Mouse (Mus musculus): ENCODE measurements at regions not wholly inside any gene's neighbourhood (a gene's known extent, or its start where the extent isn't known, plus 50 kb on each side); places are given as distances from the start of the nearest gene placed in this dataset.

DNA sequence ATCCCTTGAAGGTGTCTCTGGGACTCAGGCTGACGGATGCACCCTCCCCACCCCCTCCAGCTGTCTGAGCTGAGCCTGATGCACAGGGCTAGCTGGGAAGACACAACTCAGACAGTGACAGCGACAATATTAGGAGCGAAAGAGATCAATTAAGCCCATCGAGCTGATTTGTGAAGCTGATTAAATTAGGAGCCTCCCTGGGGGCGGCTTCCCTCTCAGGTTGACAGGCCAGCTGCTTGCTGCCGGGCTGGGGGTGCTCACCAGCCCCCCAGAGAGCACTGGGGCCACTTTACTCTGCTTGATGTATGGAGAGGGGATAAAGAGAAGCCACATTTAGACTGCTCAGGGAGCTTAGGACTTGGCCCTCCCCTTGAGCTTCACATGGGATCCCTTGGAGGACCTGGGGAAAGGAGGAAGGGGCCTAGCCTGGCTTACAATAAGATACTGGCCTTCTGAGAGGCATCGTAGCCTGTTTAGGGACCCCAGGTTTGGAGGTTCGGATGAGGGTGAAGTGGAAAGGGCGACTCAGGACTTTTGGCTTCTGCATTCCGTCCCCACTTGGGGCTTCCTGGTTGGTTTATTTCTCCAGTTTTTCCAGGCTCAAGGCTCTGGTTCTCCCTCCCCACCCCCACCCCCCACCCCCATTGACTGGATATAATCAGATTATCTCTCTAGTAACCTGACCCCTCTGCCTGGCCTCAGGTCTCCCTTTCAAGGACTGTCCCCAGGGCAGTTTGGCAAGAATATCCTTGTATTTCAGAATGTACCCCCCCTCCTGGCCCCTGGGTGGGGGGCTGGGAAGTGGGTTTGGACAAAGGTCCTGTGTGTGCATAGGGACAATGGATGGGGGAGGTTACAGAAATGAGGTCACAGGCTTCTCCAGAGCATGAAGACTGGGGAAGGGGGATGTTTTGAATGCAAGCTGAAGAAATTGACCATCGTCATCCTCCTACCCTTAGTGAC is 283.4 kb downstream of the Rps24 start:
- DNase-seq, result no peak

DNA sequence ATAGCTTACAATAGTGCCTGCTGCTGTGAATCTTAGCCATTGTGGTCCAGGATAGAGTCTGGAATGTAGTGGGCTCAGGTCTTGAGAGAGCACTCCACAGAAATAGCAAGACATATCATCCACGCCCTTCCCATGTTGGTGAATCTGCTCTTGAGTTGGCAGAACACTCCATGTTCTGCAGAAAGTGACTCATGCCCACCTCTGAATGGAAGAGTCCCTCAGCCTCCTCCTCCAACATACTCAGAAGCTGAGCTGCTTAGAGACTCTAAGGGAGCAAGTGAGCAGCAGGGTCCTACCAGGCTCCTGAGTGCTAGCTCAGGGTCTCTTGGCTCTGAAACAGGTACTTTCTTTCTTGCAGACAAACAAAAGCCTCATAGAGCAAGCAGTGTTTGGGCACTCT is 284.7 kb downstream of the Rps24 start:
- DNase-seq, result no peak

DNA sequence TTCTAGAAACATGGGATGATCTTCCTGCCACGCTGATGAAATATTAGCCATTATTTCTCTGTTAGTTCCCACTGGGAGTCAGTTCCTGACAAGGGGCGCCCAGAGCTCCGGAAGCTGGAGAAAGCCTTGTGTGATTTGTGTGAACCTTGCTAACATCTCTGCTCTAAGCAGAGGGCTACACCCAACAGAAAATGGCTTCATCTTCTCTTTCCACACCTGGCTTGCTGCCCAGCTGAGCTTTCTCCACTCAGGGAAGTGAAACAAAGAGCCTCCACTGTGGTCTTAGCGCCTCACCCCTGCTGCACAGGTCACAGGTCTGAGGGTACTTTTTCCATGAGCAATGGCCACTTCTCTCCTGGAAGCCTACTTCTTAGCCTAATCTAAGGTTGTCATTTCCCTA is 285.2 kb downstream of the Rps24 start:
- DNase-seq, result peak; percentile 35

DNA sequence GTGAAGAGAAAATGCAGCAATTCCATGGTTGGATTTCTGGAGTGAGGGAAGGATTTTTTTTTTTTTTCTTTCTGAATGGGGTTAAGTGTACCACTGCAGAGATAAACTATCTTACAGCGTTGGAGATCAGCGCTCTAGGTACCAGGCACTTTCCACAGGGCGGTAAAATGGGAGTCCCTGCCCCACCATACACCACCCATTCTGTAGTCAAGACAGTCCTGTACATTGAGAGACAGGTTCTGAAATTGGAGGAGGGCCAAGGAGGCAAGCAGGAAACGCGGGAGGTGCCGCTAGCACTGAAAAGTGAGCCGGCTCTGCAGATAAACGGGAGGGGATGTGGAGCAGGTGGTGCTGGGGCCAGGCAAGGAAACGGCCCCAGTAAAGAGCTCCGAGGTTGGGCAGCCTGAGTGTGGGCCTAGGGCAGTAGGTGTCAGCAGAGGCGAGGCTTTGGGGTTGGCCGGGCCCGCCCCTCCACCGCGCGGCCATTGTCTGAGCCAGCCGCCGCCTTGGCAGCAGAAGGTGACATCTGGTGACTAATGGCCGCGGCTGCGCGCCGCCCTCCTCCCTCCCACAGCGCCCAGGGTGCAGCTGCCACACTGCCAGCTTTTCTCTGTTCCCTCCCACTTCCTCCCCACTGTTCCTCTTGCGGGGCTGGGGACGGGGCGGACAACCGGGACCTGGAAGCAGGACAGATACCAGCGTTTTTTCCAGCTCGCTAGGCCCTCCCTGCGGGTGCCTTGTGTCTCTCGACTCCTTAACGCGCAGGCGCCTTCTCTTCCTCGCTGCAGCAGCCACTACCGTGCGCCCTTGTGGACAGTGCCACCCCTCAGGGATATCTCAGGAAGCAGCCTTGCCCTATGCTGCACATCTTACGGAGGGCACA is 292.1 kb downstream of the Rps24 start:
- peak; percentile 87 for DNase-seq

DNA sequence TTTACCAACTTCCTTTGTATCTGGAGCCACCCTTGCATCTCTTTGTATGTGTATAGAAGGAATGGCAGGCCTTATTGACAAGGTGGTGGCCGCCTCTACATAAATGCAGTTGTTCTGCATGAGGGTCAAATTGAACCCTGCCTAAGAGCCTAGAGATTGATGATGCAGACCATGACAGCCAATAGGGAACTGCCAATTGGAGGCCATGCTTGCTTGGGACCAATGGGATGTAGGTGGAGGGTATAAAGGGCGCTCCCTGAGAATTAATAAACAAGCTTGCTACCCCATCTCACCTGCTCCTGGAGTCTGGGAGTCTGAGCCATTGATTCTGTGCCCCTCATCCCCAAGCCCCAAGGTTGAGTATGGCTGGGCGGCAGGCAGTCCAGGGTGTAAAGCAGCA is 294.7 kb downstream of the Rps24 start:
- DNase-seq, result no peak

DNA sequence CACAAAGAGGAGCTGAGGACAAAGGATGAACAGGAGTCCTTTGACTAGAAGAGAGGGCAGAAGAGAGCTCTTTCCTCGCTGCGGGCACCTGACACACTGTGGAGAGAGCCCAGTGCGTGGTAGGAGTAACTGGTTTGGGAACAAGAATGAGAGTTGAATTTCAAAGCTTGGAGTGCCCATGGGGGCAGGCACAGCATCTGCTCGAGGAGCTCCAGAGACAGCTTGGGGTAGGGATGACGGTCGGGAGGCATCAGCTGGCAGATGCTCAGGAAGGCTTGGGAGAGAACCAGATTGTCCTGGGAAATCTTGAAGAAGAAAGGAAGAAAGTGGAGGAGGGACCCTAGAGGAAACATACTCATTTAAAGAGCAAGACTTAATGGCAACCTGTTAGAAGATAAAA is 297.0 kb downstream of the Rps24 start:
- DNase-seq, result no peak

DNA sequence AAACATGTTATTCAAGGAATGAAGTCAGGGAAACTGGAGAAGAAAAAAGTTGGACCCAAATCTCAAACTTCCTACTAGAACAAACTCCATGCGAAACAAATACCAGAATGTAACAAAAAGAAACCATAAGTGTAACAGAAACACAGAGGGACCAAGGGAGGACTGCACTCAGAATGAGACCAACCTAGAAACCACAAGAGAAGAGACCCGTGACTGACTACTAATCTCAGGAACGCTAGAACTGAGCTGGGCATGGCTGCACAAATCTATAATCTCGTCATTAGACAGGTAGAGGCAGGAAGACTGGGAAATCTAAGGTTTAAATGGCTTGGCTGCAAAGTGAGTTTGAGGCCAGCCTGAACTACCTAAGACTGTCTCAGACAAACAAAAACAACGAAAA is 298.5 kb downstream of the Rps24 start:
- no peak for DNase-seq

DNA sequence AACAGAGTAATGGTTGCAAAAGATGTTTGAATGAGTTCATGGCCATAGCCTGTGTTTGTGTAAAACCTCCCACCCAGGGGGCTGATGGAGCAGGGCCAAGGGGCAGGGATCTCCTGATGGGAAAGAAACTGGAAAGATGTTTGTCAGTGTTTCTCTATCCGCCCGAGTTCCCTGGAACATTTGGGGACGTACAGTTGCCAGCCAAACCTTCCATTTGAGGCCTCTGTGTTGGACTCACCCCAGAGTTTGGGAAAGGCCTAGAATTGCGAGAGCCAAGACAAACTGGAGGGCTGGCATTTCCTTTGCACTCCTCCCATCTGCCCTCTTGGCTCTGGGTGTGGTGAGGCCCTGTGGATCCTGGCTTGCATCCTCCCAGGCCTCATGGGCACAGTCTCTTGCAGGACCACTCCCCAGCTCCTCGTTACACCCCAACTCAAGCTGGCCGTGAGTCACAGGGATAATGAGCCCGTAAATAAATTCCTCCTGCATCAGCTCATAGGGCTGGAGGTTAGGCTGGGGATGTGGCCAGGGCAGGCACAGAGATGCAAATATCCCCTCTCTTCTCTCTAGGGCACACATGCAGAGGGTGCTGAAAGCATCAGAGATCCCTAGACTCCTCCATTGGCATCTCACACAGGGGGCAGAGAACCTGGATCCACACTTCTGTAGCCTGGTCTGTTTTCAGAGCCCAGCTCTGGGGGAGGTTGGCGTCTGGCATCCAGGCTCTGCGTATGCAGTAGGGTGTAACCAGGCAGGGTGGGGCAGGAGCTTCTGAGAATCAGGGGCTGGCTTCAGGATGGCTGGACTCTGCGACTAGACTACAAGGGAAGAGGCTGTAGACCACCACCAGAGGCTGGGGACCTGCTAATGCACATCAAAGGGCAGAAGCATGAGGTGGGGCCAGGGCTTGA is 306.7 kb downstream of the Rps24 start:
- DNase-seq, result peak; percentile 72

DNA sequence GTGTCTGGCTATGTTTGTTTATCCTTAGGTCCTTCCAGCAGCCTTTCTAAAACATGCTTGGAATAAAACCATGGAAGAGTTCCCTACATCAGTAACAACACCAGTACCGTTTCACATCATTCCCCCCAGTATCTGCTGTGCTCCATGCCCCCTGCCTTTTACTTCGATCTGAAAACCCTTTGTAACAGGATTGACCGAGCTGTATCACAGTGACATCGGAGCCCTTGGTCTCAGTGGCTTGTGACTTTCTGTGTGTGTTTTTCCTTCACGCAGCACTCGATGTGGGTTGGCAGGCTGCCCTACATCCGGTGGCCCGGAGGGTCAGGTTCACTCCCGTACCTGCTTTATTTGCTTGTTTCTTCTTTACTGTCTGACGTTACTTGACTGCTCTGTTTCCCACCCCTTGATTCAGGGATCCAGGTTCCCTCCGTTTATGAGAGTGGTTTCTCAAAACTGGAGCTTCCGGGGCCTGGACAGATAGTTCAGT is 307.5 kb downstream of the Rps24 start:
- no peak for DNase-seq

DNA sequence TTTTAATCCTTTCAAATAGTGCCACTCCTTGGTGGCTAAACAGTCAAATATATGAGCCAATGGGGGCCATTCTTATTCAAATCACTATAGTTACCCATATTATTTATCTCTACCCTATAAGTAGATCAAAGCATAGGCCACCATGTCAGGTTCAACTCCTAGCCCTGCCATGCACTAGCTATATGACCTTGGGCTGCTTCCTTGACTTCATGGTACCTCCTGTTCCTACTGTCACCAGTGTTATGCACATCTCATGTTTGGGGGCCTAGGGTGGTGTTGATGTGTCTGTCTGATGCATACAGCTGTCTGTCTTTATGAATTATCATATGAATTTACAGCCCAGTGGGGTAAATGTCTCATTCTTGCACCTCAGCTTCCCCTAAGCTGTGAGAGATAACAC is 310.6 kb downstream of the Rps24 start:
- no peak for DNase-seq

DNA sequence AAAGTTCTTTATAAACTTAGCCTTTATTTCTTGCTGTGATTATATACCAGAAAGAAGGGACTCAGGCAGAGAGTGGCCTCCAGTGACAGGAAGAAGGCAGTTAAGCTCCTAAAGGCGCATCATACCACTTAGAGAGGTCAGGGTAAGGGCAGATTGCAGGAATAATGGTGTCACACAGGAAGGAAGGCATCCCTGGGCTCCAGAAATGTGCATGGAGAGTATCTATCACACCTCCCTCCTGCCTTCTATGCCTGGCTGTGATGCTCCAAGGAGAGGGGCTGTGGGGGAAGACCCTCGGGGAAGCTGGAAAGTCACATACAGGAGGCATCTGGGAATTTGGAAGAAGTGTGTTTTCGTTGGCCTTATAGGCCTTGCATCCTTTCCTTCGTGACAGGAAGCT is 311.1 kb downstream of the Rps24 start:
- no peak for DNase-seq

DNA sequence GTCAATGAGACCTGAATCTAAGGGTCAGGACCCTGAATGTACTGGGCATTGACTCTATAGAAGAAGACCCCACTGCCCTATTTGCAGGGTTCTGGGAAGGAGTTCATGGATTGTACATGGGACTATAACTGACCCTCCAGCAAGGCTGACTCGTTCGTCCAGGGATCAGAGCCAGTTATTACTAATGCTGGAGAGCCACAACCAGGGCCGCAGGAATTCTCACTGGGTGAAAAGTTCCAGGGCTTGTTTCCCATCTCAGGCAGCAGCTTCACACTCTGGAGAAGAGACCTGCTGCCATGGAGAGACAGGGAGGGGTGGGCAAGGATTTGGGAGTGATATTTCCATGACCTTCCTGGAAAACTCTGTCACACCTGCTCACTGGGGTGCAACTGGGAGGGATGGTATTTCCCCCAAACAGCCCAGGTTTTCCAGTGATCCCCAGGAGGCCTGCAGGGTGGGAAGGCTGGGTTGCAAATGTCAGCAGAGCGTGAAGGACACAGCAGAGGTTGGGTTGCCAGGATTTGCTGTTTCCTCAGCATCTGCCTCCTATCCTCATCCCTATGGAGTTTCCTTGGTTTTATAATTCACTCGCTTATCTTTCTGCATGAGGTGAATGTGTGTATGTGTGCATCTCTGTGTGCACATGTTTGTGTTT is 316.2 kb downstream of the Rps24 start:
- DNase-seq, result no peak

DNA sequence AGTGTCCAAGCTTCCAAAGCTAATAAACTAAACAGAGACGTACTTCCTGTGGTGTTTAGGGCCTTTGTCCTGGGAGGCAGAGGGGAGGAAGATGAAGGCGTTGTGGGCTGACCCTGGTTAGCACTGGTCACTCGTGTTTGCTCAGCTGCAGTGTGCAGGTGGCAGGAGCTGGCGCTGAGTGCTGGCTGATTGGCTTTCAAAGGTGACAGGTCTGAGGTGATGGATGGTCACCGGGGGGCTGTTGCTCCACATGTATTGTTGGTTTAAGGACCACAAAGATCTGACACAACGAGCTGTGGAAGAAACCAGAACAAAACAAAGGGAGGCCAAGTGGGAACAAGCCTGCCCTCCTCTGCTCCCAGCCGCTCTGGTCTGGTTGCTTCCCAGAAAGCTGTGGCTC is 320.1 kb downstream of the Rps24 start:
- DNase-seq, result no peak

DNA sequence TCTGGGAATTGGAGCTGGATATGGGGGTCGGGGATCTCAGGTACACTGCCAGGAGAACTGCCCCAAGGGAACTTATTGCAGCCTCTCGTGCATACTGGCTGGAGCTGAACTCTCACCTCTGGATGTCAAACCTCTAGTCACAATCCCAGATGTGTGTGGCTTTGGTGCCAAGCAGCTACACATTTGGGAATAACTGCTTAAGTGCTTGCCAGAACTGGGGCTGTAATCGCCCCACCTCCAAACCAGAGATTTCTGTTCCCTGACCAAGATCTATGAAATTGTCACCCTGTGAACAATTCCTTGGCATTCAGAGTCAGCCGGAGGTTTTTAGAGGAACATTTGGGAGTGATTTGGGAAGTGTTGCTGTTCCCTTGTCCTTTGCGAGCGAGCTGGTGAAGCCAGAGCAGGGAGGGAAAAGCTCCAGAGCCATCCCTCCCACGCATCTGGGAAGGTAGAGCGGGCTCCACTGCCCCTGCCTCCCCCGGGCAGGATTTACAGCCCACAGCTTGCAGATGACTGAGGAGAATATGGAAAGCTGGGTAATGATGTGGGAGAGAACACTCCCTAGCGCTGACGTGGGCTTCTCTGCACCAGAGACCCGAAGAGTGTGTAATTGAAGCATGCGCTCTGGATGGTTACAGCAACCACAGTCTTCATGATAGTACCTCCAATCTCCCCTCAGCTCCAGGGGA is 336.1 kb downstream of the Rps24 start:
- peak; percentile 7 for DNase-seq

DNA sequence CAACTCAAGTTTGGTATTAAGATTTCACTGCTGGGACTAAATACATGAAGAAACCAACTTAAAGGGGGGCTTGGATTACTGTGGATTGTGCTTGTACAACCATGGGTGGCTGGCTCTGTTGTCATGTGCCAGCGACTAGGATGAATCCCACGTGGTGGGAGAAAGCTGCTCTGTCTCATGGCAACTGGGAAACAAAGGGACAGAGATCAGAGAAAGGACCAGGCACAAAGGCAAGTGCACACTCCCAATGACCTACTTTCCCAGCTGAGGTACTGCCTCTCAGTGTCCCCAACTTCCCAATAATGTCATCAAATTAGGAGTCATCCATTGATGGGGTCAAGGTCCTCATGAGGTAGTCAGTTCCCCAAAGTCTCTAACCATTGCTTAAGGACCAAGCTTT is 337.4 kb downstream of the Rps24 start:
- no peak for DNase-seq

DNA sequence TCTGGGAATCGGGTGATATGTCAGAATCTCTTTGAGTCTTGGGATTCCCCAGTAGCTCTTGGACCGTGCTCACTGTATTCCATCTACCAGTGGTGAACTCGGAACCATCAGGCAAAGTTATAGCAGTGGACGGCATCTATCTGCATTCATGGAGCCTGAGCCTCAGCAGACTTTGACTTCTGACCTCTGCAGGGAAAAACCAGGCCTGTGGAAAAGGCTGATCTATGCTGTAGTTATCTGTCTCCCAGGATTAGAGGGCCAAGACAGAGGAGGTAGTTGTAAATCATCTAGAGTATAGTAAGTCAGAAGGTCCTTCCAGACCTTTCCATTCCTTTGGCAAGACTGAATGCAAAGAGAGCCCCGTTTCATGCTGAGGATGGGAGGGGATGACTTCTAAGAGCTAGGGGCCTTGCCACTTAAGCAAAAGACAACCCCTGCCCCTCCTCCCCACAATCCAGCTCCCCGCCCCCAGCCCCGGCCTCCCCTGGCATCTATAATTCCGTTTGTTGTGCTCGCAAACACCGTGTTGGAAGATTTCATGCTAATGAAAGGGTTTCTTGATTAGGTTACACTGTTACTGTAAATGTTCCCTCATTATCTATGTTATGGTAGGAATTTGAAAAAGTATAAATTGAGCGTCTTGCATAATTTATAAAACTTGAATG is 338.9 kb downstream of the Rps24 start:
- no peak for DNase-seq

DNA sequence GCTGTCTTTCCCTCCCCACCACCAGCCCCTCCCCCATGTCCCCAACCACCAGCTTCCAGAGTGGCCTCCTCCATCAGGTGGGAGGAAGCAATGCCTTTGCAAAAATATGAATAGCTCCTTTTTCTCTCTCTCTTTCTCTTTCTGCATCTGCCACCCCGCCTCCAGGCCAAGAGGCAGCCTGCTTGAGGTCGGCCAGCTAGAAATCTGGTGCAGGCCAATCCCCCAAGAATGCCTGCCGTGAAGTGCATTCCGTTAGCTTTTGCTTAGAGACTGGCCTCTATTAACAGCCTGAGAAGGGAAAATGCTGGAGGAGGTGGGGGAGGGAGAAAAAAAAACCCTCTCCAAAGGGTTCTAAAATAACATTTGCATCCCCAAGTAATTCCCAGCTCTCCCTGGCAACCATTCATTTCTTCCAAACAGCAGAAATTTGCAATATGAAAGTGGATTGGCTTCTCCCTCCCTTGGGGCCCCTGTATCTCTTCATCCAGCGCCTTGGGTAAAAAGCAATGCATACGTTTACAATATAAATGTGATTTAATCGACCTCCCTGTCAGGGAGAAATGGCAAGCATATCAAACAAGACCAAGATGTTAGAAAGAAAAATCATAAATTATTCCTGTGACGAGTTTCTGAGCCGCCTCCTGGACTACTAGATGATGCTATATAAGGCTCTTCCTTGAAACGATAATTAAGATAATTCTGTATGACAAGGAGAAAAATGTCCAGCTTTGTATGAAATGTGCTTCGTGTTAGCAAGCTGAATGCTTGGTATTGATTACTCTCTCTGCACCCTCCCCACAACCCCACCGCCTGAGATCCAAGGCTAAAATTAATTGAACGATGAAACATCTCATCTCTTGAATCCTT is 339.8 kb downstream of the Rps24 start:
- no peak for DNase-seq

DNA sequence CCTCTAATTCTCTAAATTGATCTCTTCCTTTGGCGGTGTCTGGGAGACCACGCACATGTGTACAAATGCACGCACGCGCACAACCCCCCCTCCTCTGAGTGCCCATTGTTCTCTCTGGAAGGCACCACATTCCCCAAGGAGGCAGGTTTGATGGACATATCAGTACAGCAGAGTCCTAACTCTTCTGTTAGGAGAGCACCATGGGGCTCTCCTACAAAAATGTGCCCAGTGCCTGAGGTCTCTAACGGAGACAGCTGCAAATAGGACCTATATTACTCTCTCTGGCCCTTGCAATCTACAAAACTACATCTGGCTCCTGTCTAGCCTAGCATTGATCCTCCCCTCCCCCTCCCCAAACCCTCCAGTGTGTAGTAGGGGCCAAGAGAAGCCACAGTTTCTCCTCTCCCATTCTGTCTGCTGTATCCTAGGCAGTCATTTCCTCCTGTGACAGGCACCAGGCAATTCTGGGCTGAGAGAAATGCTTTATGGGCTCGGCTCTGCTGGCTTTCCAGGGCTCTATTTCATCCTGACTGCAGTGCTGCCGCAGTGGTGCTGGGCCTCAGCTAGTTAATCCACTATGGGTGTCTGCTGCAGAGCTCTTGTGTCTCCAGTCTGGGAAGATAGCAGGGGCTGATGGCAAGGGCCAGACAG is 340.6 kb downstream of the Rps24 start:
- DNase-seq, result no peak

DNA sequence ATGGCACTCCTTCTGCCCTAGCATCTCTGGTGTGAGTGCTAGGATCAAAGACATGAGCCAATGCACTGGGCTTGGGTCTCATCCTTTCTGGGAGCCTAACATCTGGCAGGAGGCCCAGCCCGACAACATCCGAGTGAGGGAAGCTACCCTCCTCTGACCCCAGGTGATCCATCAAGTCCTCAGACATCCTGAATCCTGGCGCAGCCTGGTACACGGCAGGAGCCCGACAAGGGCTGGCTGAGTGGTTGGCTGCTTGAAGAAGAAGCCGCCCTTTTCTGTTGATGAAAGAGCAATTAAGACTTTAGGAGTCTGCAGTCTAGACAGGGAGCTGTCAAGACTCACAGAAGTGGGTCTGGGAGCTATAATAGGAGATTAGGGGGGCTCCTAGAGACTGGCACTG is 342.1 kb downstream of the Rps24 start:
- DNase-seq, result no peak

Data from lung, postnatal 14 days (tissue).